Mouse (Mus musculus): ENCODE results near the gene Ccrl2. TPM values are rescaled to one million over a fixed set of nuclear protein-coding genes. Genes with fewer than 3 reads are reported as not detected.

The Ccrl2 gene
- polyA plus RNA-seq, 1 experiment from 2014 or later = 1.1 TPM

GRCm38 (mm10) chr9:111054923-111055322 lies 2.4 kb downstream of the Ccrl2 start:
- no peak overlapping the region for H3K27ac ChIP-seq (ENCODE audit: low read depth, low read length)
- H3K4me3 ChIP-seq (ENCODE audit: low read depth, low read length) = no peak overlapping the region
- H3K9ac ChIP-seq (replicated peaks; ENCODE audit: low read depth, low read length) = no peak overlapping the region
- WGBS = 96% methylated on average over 9 of the region's 9 CpGs
- H3K4me1 ChIP-seq (ENCODE audit: control insufficient read depth, insufficient read depth, low read length) = no peaks in the 10 kb centered on the region
- H3K4me2 ChIP-seq (ENCODE audit: low read depth, low read length) = no peak overlapping the region
- H3K9me3 ChIP-seq (ENCODE audit: control insufficient read depth, low read length) = no peaks in the 10 kb centered on the region
- H3K36me3 ChIP-seq (ENCODE audit: control insufficient read depth, insufficient read depth, low read length) = no peaks in the 10 kb centered on the region
- H3K27me3 ChIP-seq (ENCODE audit: control insufficient read depth, insufficient read depth, low read length) = no peaks in the 10 kb centered on the region
- no peak for ATAC-seq (ENCODE audit: low read depth)

- no peak overlapping the region for H3K4me2 ChIP-seq (ENCODE audit: low read depth, low read length)
- 90% methylated on average over 3 of the region's 3 CpGs for WGBS
- H3K27ac ChIP-seq (ENCODE audit: low read depth, low read length) = no peak overlapping the region
- H3K9ac ChIP-seq (replicated peaks; ENCODE audit: low read depth, low read length) = no peak overlapping the region
- no peaks in the 10 kb centered on the region for H3K9me3 ChIP-seq (ENCODE audit: control insufficient read depth, low read length)
- H3K27me3 ChIP-seq (ENCODE audit: control insufficient read depth, insufficient read depth, low read length) = no peaks in the 10 kb centered on the region
- no peaks in the 10 kb centered on the region for H3K4me1 ChIP-seq (ENCODE audit: control insufficient read depth, insufficient read depth, low read length)
- ATAC-seq (ENCODE audit: low read depth) = no peak
- no peaks in the 10 kb centered on the region for H3K36me3 ChIP-seq (ENCODE audit: control insufficient read depth, insufficient read depth, low read length)
- no peak overlapping the region for H3K4me3 ChIP-seq (ENCODE audit: low read depth, low read length)
These were observed 8.9 kb downstream of the Ccrl2 start for GRCm38 (mm10) chr9:111048452-111048851.

GRCm38 (mm10) chr9:111047266-111047665 lies 10.1 kb downstream of the Ccrl2 start:
- Histone ChIP-seq H3K9ac (replicated peaks; ENCODE audit: low read depth, low read length) (no peak overlapping the region), H3K27me3 (ENCODE audit: control insufficient read depth, insufficient read depth, low read length) (no peaks in the 10 kb centered on the region), H3K4me3 (ENCODE audit: low read depth, low read length) (no peak overlapping the region), H3K27ac (ENCODE audit: low read depth, low read length) (no peak overlapping the region), H3K9me3 (ENCODE audit: control insufficient read depth, low read length) (no peaks in the 10 kb centered on the region), H3K4me1 (ENCODE audit: control insufficient read depth, insufficient read depth, low read length) (no peaks in the 10 kb centered on the region), H3K4me2 (ENCODE audit: low read depth, low read length) (no peak overlapping the region), H3K36me3 (ENCODE audit: control insufficient read depth, insufficient read depth, low read length) (no peaks in the 10 kb centered on the region)
- 97% methylated on average over 5 of the region's 5 CpGs for WGBS
- ATAC-seq (ENCODE audit: low read depth) = no peak

GRCm38 (mm10) chr9:111046222-111046621 lies 11.1 kb downstream of the Ccrl2 start:
- H3K27ac ChIP-seq (ENCODE audit: low read depth, low read length) = no peak overlapping the region
- 84% methylated on average over 3 of the region's 3 CpGs for WGBS
- H3K4me1 ChIP-seq (ENCODE audit: control insufficient read depth, insufficient read depth, low read length) = no peaks in the 10 kb centered on the region
- H3K9ac ChIP-seq (replicated peaks; ENCODE audit: low read depth, low read length) = no peak overlapping the region
- H3K4me3 ChIP-seq (ENCODE audit: low read depth, low read length) = no peak overlapping the region
- H3K9me3 ChIP-seq (ENCODE audit: control insufficient read depth, low read length) = no peaks in the 10 kb centered on the region
- no peak overlapping the region for H3K4me2 ChIP-seq (ENCODE audit: low read depth, low read length)
- no peak for ATAC-seq (ENCODE audit: low read depth)
- no peaks in the 10 kb centered on the region for H3K36me3 ChIP-seq (ENCODE audit: control insufficient read depth, insufficient read depth, low read length)
- H3K27me3 ChIP-seq (ENCODE audit: control insufficient read depth, insufficient read depth, low read length) = no peaks in the 10 kb centered on the region

- no peaks in the 10 kb centered on the region for H3K4me1 ChIP-seq (ENCODE audit: control insufficient read depth, insufficient read depth, low read length)
- no peak overlapping the region for H3K27ac ChIP-seq (ENCODE audit: low read depth, low read length)
- H3K9ac ChIP-seq (replicated peaks; ENCODE audit: low read depth, low read length) = no peak overlapping the region
- no peak overlapping the region for H3K4me2 ChIP-seq (ENCODE audit: low read depth, low read length)
- no peaks in the 10 kb centered on the region for H3K9me3 ChIP-seq (ENCODE audit: control insufficient read depth, low read length)
- no peaks in the 10 kb centered on the region for H3K27me3 ChIP-seq (ENCODE audit: control insufficient read depth, insufficient read depth, low read length)
- no peak for ATAC-seq (ENCODE audit: low read depth)
- no peak overlapping the region for H3K4me3 ChIP-seq (ENCODE audit: low read depth, low read length)
- WGBS = 84% methylated on average over 5 of the region's 5 CpGs
- no peaks in the 10 kb centered on the region for H3K36me3 ChIP-seq (ENCODE audit: control insufficient read depth, insufficient read depth, low read length)
These were observed 15.1 kb downstream of the Ccrl2 start for GRCm38 (mm10) chr9:111042266-111042665.

- H3K4me2 ChIP-seq (ENCODE audit: low read depth, low read length) = no peak overlapping the region
- H3K4me3 ChIP-seq (ENCODE audit: low read depth, low read length) = no peak overlapping the region
- ATAC-seq (ENCODE audit: low read depth) = no peak
- WGBS = 79% methylated on average over 4 of the region's 4 CpGs
- H3K9me3 ChIP-seq (ENCODE audit: control insufficient read depth, low read length) = no peaks in the 10 kb centered on the region
- H3K4me1 ChIP-seq (ENCODE audit: control insufficient read depth, insufficient read depth, low read length) = no peaks in the 10 kb centered on the region
- no peaks in the 10 kb centered on the region for H3K27me3 ChIP-seq (ENCODE audit: control insufficient read depth, insufficient read depth, low read length)
- no peaks in the 10 kb centered on the region for H3K36me3 ChIP-seq (ENCODE audit: control insufficient read depth, insufficient read depth, low read length)
- no peak overlapping the region for H3K27ac ChIP-seq (ENCODE audit: low read depth, low read length)
- no peak overlapping the region for H3K9ac ChIP-seq (replicated peaks; ENCODE audit: low read depth, low read length)
These were observed 17.4 kb downstream of the Ccrl2 start for GRCm38 (mm10) chr9:111039966-111040365.

GRCm38 (mm10) chr9:111033717-111034116 lies 23.6 kb downstream of the Ccrl2 start:
- Histone ChIP-seq H3K9ac (replicated peaks; ENCODE audit: low read depth, low read length) (no peak overlapping the region), H3K27ac (ENCODE audit: low read depth, low read length) (no peak overlapping the region), H3K4me2 (ENCODE audit: low read depth, low read length) (no peak overlapping the region), H3K4me3 (ENCODE audit: low read depth, low read length) (no peak overlapping the region), H3K36me3 (ENCODE audit: control insufficient read depth, insufficient read depth, low read length) (no peaks in the 10 kb centered on the region), H3K4me1 (ENCODE audit: control insufficient read depth, insufficient read depth, low read length) (no peaks in the 10 kb centered on the region), H3K27me3 (ENCODE audit: control insufficient read depth, insufficient read depth, low read length) (no peaks in the 10 kb centered on the region), H3K9me3 (ENCODE audit: control insufficient read depth, low read length) (no peaks in the 10 kb centered on the region)
- ATAC-seq (ENCODE audit: low read depth) = no peak
- 91% methylated on average over 4 of the region's 4 CpGs for WGBS

GRCm38 (mm10) chr9:111026791-111027190 lies 30.5 kb downstream of the Ccrl2 start:
- H3K36me3 ChIP-seq (ENCODE audit: control insufficient read depth, insufficient read depth, low read length) = no peaks in the 10 kb centered on the region
- no peaks in the 10 kb centered on the region for H3K9me3 ChIP-seq (ENCODE audit: control insufficient read depth, low read length)
- H3K9ac ChIP-seq (replicated peaks; ENCODE audit: low read depth, low read length) = no peak overlapping the region
- no peak for ATAC-seq (ENCODE audit: low read depth)
- no peaks in the 10 kb centered on the region for H3K27me3 ChIP-seq (ENCODE audit: control insufficient read depth, insufficient read depth, low read length)
- no peaks in the 10 kb centered on the region for H3K4me1 ChIP-seq (ENCODE audit: control insufficient read depth, insufficient read depth, low read length)
- WGBS = 89% methylated on average over 10 of the region's 10 CpGs
- no peak overlapping the region for H3K4me3 ChIP-seq (ENCODE audit: low read depth, low read length)
- H3K27ac ChIP-seq (ENCODE audit: low read depth, low read length) = no peak overlapping the region
- no peak overlapping the region for H3K4me2 ChIP-seq (ENCODE audit: low read depth, low read length)

- H3K4me1 ChIP-seq (ENCODE audit: control insufficient read depth, insufficient read depth, low read length) = no peaks in the 10 kb centered on the region
- H3K9ac ChIP-seq (replicated peaks; ENCODE audit: low read depth, low read length) = no peak within 1 kb of the TSS
- WGBS = 81% methylated on average over 5 of the region's 5 CpGs
- no peaks in the 10 kb centered on the region for H3K27me3 ChIP-seq (ENCODE audit: control insufficient read depth, insufficient read depth, low read length)
- no peak within 1 kb of the TSS for H3K4me2 ChIP-seq (ENCODE audit: low read depth, low read length)
- H3K9me3 ChIP-seq (ENCODE audit: control insufficient read depth, low read length) = no peaks in the 10 kb centered on the region
- no peak within 1 kb of the TSS for H3K27ac ChIP-seq (ENCODE audit: low read depth, low read length)
- no peaks in the 10 kb centered on the region for H3K36me3 ChIP-seq (ENCODE audit: control insufficient read depth, insufficient read depth, low read length)
- ATAC-seq (ENCODE audit: low read depth) = no peak
- no peak within 1 kb of the TSS for H3K4me3 ChIP-seq (ENCODE audit: low read depth, low read length)
These were observed 38.3 kb downstream of the Ccrl2 start, which contains the start of gene Ltf for GRCm38 (mm10) chr9:111019022-111019421. Gene Ltf, plus strand, starts transcription at chr9:111019271.

GRCm38 (mm10) chr9:111015658-111016057 lies 41.7 kb downstream of the Ccrl2 start:
- Histone ChIP-seq H3K4me1 (ENCODE audit: control insufficient read depth, insufficient read depth, low read length) (no peaks in the 10 kb centered on the region), H3K9me3 (ENCODE audit: control insufficient read depth, low read length) (no peaks in the 10 kb centered on the region), H3K4me2 (ENCODE audit: low read depth, low read length) (no peak overlapping the region), H3K4me3 (ENCODE audit: low read depth, low read length) (no peak overlapping the region), H3K27me3 (ENCODE audit: control insufficient read depth, insufficient read depth, low read length) (no peaks in the 10 kb centered on the region), H3K27ac (ENCODE audit: low read depth, low read length) (no peak overlapping the region), H3K36me3 (ENCODE audit: control insufficient read depth, insufficient read depth, low read length) (no peaks in the 10 kb centered on the region), H3K9ac (replicated peaks; ENCODE audit: low read depth, low read length) (no peak overlapping the region)
- 86% methylated on average over 4 of the region's 4 CpGs for WGBS
- no peak for ATAC-seq (ENCODE audit: low read depth)

Data from neural tube, embryonic 14.5 days (tissue).